In genomic region chr17:69176949-69177501, GRCm38 (mm10) we compare ENCODE assay signal across 13 mouse cellular contexts.
DNase-seq lines count a peak whose midpoint lies in the region; ATAC-seq and TF ChIP-seq lines count a peak whose summit lies in the region.
"Had no signal": no experiment of that assay in that cellular context is flagged by ENCODE, and none has a peak within 500 bp of the region (broad histone marks: within the 10 kb centered on the region; RNA-seq: fewer than 3 reads in every experiment).

No protein-coding gene starts in this region.

- no peak for TF ChIP-seq CTCF in olfactory bulb, adult 2 months (IDR thresholded peaks at IDR 0.05; ENCODE audit: insufficient read depth, low read depth, low read length)

- H3K9me3 ChIP-seq in heart, embryonic 12.5 days (replicated peaks) = no peaks in the 10 kb centered on the region
- no peaks in the 10 kb centered on the region for H3K9me3 ChIP-seq in midbrain, embryonic 11.5 days (ENCODE audit: control insufficient read depth, low read length)
- no peaks in the 10 kb centered on the region for H3K9me3 ChIP-seq in midbrain, embryonic 13.5 days
- H3K9me3 ChIP-seq: kidney, embryonic 15.5 days; lung, embryonic 15.5 days; midbrain, embryonic 12.5 days; neural tube, embryonic 15.5 days had no signal

- 41% methylated on average over 16 of the region's 16 CpGs for WGBS in heart, embryonic 12.5 days
- WGBS in midbrain, embryonic 11.5 days = 80% methylated on average over 16 of the region's 16 CpGs
- 83% methylated on average over 16 of the region's 16 CpGs for WGBS in midbrain, embryonic 13.5 days
- whole genome bisulfite sequencing in olfactory bulb, adult 2 months = 24% methylated on average over 16 of the region's 16 CpGs

- H3K36me3 ChIP-seq in heart, embryonic 12.5 days = no peaks in the 10 kb centered on the region
- H3K36me3 ChIP-seq in midbrain, embryonic 11.5 days (ENCODE audit: control insufficient read depth, insufficient read depth, low read length) = no peaks in the 10 kb centered on the region
- no peaks in the 10 kb centered on the region for H3K36me3 ChIP-seq in midbrain, embryonic 13.5 days
- H3K36me3 ChIP-seq: kidney, embryonic 15.5 days; lung, embryonic 15.5 days; midbrain, embryonic 12.5 days; neural tube, embryonic 15.5 days had no signal

- no peak for DNase-seq in heart, postnatal 4 days
- DNase-seq in midbrain, embryonic 11.5 days (ENCODE audit: low spot score, missing footprints) = peak; percentile 80
- DNase-seq in cerebellum, adult 9-11 months = peak; percentile 77
- DNase-seq in kidney, postnatal 4 days = no peak
- DNase-seq: thymus, adult 2 months had no signal

- peaks cover 46% of the 10 kb centered on the region for H3K4me1 ChIP-seq in heart, embryonic 12.5 days (replicated peaks)
- no peaks in the 10 kb centered on the region for H3K4me1 ChIP-seq in midbrain, embryonic 11.5 days (ENCODE audit: control insufficient read depth, insufficient read depth, low read length)
- H3K4me1 ChIP-seq in midbrain, embryonic 13.5 days (replicated peaks) = peaks cover 18% of the 10 kb centered on the region
- peaks cover 30% of the 10 kb centered on the region for H3K4me1 ChIP-seq in olfactory bulb, adult 2 months (ENCODE audit: control insufficient read depth, insufficient read depth, low read length)
- H3K4me1 ChIP-seq: lung, embryonic 15.5 days had no signal

- H3K27ac ChIP-seq in heart, embryonic 12.5 days (ENCODE audit: poor library complexity, severe bottlenecking) = no peak overlapping the region
- no peak overlapping the region for H3K27ac ChIP-seq in midbrain, embryonic 11.5 days (ENCODE audit: low read depth, low read length)
- H3K27ac ChIP-seq in midbrain, embryonic 13.5 days = no peak overlapping the region
- H3K27ac ChIP-seq in olfactory bulb, adult 2 months (ENCODE audit: insufficient read depth, low read depth, low read length) = peak overlapping the region; percentile 91
- H3K27ac ChIP-seq: kidney, embryonic 15.5 days; lung, embryonic 15.5 days; midbrain, embryonic 12.5 days; neural tube, embryonic 15.5 days had no signal

- no peak for TF ChIP-seq POLR2A in olfactory bulb, adult 2 months (IDR thresholded peaks at IDR 0.05; ENCODE audit: insufficient read depth, low read depth, low read length)

- H3K4me3 ChIP-seq in heart, embryonic 12.5 days = no peak overlapping the region
- H3K4me3 ChIP-seq in midbrain, embryonic 11.5 days (ENCODE audit: low read depth, low read length) = no peak overlapping the region
- no peak overlapping the region for H3K4me3 ChIP-seq in midbrain, embryonic 13.5 days (replicated peaks)
- peak overlapping the region; percentile 9 for H3K4me3 ChIP-seq in olfactory bulb, adult 2 months (ENCODE audit: insufficient read depth, low read depth, low read length)
- H3K4me3 ChIP-seq: kidney, embryonic 15.5 days; lung, embryonic 15.5 days; midbrain, embryonic 12.5 days; neural tube, embryonic 15.5 days had no signal

- H3K9ac ChIP-seq in heart, embryonic 12.5 days = no peak overlapping the region; the same call in 1 of the 2 replicates
- H3K9ac ChIP-seq in midbrain, embryonic 11.5 days (ENCODE audit: low read length) = no peak overlapping the region
- H3K9ac ChIP-seq in midbrain, embryonic 13.5 days (replicated peaks) = no peak overlapping the region
- H3K9ac ChIP-seq: kidney, embryonic 15.5 days; lung, embryonic 15.5 days; midbrain, embryonic 12.5 days; neural tube, embryonic 15.5 days had no signal

- no peak for ATAC-seq in heart, embryonic 12.5 days (ENCODE audit: insufficient number of reproducible peaks, low FRiP score)
- ATAC-seq in midbrain, embryonic 11.5 days (ENCODE audit: low FRiP score) = no peak
- no peak for ATAC-seq in midbrain, embryonic 13.5 days
- no peak for ATAC-seq in granulocyte monocyte progenitor cell, adult 5-6 weeks (replicated peaks; ENCODE audit: poor library complexity, severe bottlenecking)

- H3K27me3 ChIP-seq in heart, embryonic 12.5 days (replicated peaks) = no peaks in the 10 kb centered on the region
- no peaks in the 10 kb centered on the region for H3K27me3 ChIP-seq in midbrain, embryonic 11.5 days (ENCODE audit: control insufficient read depth, insufficient read depth, low read length)
- no peaks in the 10 kb centered on the region for H3K27me3 ChIP-seq in midbrain, embryonic 13.5 days
- H3K27me3 ChIP-seq: kidney, embryonic 15.5 days; lung, embryonic 15.5 days; midbrain, embryonic 12.5 days; neural tube, embryonic 15.5 days had no signal

- peak overlapping the region; percentile 51 for H3K4me2 ChIP-seq in heart, embryonic 12.5 days
- H3K4me2 ChIP-seq in midbrain, embryonic 11.5 days = no peak overlapping the region
- H3K4me2 ChIP-seq in midbrain, embryonic 13.5 days (replicated peaks) = no peak overlapping the region
- H3K4me2 ChIP-seq: kidney, embryonic 15.5 days; lung, embryonic 15.5 days; midbrain, embryonic 12.5 days; neural tube, embryonic 15.5 days had no signal

Comparison
In these comparisons a context has a peak if more than half of its experiments do, and no peak if none do; other contexts are left out.
1. DNase-seq: peak in midbrain, embryonic 11.5 days (single experiment) and cerebellum, adult 9-11 months (single experiment); none in heart, postnatal 4 days (single experiment) and kidney, postnatal 4 days (0 of 2).